Mouse (Mus musculus) bone marrow macrophage, adult 2 months (primary cell): Measurements from ENCODE around the gene March1.

ENCODE experiments used
- CTCF ChIP-seq: IDR thresholded peaks from 2 replicates; pipeline ENCODE4 v1.5.1; 2012; ENCODE audit warnings: low read depth, mild to moderate bottlenecking, low read length, moderate library complexity
- POLR2A ChIP-seq: IDR thresholded peaks from 2 replicates; pipeline ENCODE4 v1.6.1; 2012; ENCODE audit warnings: mild to moderate bottlenecking, low read depth, low read length, borderline replicate concordance

DNA sequence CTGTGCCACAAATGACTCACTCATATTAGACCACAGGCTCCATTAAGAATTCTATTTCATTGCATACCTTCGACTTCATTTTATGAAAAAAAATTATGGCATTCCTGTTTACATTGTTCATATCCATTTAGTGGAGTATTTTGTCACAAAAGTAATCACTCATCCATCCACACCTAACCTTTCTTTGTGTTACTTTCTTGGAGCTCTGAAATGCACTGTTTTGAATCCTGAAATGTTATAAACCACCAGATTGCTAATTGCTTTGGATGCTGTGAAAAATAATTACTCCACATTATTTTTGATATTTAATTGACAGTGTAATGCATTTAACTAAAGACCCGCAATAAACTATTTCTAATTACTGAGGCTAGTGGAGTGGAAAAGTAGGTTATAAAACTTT lies 501.6 kb downstream of the March1 start:
- TF ChIP-seq CTCF (no peak), POLR2A (no peak)
